ENCODE assay signal across 8 mouse cellular contexts in the genomic region with DNA sequence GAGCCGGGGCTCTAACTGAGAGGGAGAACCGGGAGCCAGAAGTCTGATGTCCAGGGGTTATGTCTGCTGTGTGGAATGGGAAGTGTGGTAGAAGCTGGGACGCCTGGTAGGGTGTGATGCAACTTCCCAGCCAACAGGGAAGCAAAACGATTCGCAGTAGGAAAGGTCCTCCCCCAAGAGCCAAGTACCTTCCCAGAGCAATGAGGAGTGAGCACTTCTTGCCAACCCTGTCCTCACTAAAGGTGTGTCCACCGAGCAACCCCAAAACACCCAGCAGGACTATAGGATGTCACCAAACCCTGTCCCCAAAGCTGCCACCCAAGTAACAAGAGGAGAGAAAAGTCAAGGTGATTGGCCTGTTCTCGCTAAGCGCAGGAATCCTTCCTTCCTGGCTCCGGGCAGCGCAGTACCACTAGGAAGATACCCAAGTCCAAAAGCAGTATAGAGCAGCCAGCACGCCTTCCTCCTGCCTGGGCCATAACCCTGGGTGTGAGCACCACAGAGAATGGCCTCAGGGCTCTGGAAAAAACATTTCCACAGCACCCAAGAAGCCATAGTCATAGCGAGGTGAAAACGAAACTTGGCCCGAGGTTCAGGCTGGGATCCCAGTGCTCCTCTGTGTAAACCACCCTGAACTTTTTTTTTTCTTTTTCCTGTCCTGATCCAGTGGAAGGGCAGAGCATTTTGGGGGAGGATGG. TPM values are rescaled to one million over a fixed set of nuclear protein-coding genes. Genes with fewer than 3 reads are reported as not detected.
DNase-seq lines count a peak whose midpoint lies in the region; ATAC-seq and TF ChIP-seq lines count a peak whose summit lies in the region.

No protein-coding gene starts in this region.

- WGBS in heart, adult 2 months = 38% methylated on average over 14 of the region's 14 CpGs
- WGBS in forebrain, embryonic 14.5 days = 87% methylated on average over 14 of the region's 14 CpGs
- 72% methylated on average over 14 of the region's 14 CpGs for WGBS in kidney, embryonic 15.5 days

- TF ChIP-seq EP300 in heart, adult 2 months (IDR thresholded peaks at IDR 0.05; ENCODE audit: insufficient read depth, low read depth, low read length) = 0 out of 2 replicates have a peak, but pooled peaks have one; percentile 11

- peak; percentile 76 for TF ChIP-seq POLR2A in heart, adult 2 months (IDR thresholded peaks at IDR 0.05; ENCODE audit: insufficient read depth, low read depth, low read length)

- intact Hi-C loops in heart, adult 2 months (cut with DNase I) = loop anchor here (5.0 kb wide), 1 partner anchor 34 kb away; no protein-coding TSS in a partner anchor
- intact Hi-C loops in heart, postnatal 10 days (cut with DNase I) = no loop called here

- no peaks in the 10 kb centered on the region for H3K9me3 ChIP-seq in forebrain, embryonic 14.5 days (replicated peaks; ENCODE audit: control insufficient read depth, low read length)
- no peaks in the 10 kb centered on the region for H3K9me3 ChIP-seq in kidney, embryonic 15.5 days (replicated peaks)

- H3K4me3 ChIP-seq in heart, adult 2 months = peak overlapping the region; percentile 64
- H3K4me3 ChIP-seq in forebrain, embryonic 14.5 days (ENCODE audit: low read depth, low read length) = no peak overlapping the region
- peak overlapping the region; percentile 70 for H3K4me3 ChIP-seq in kidney, embryonic 15.5 days (replicated peaks)

- H3K79me2 ChIP-seq in heart, adult 2 months (replicated peaks; ENCODE audit: control insufficient read depth, insufficient read depth, low read length) = peaks cover 6% of the 10 kb centered on the region

- peak; percentile 55 for DNase-seq in heart, adult 2 months
- no peak for DNase-seq in heart, postnatal 10 days
- DNase-seq in forebrain, embryonic 14.5 days (ENCODE audit: low spot score) = no peak
- no peak for DNase-seq in embryo, embryonic 11 days
- DNase-seq in layer of hippocampus, adult 11-12 months (ENCODE audit: low spot score) = no peak
- DNase-seq in retina, postnatal 1 day = no peak

- no peak overlapping the region; the same call in 1 of the 2 replicates for H3K4me2 ChIP-seq in forebrain, embryonic 14.5 days (ENCODE audit: low read length)
- peak overlapping the region; percentile 95 for H3K4me2 ChIP-seq in kidney, embryonic 15.5 days

- peaks cover 4% of the 10 kb centered on the region for H3K36me3 ChIP-seq in heart, adult 2 months (ENCODE audit: control insufficient read depth, insufficient read depth, low read length)
- H3K36me3 ChIP-seq in forebrain, embryonic 14.5 days (ENCODE audit: control insufficient read depth, insufficient read depth, low read length) = peaks cover 10% of the 10 kb centered on the region; the same call in 1 of the 2 replicates
- peaks cover 8% of the 10 kb centered on the region for H3K36me3 ChIP-seq in kidney, embryonic 15.5 days

- TF ChIP-seq CTCF in heart, adult 2 months (IDR thresholded peaks at IDR 0.05) = no peak

- ATAC-seq in forebrain, embryonic 14.5 days = no peak
- no peak for ATAC-seq in kidney, embryonic 15.5 days (replicated peaks; ENCODE audit: low FRiP score)
- ATAC-seq in megakaryocyte, adult 5-6 weeks (ENCODE audit: poor library complexity, severe bottlenecking) = peak; percentile 46

- no peaks in the 10 kb centered on the region for H3K27me3 ChIP-seq in heart, adult 2 months (ENCODE audit: control insufficient read depth, insufficient read depth, low read length)
- H3K27me3 ChIP-seq in forebrain, embryonic 14.5 days (replicated peaks; ENCODE audit: control insufficient read depth, insufficient read depth, low read length) = no peaks in the 10 kb centered on the region
- H3K27me3 ChIP-seq in kidney, embryonic 15.5 days = no peaks in the 10 kb centered on the region

- H3K27ac ChIP-seq in heart, adult 2 months = peak overlapping the region; percentile 82
- H3K27ac ChIP-seq in forebrain, embryonic 14.5 days (ENCODE audit: low read depth, low read length) = no peak overlapping the region
- 0 out of 2 replicates have a peak overlapping the region, but pooled peaks have one; percentile 13 for H3K27ac ChIP-seq in kidney, embryonic 15.5 days

- H3K4me1 ChIP-seq in heart, adult 2 months (ENCODE audit: control insufficient read depth, insufficient read depth, low read length) = peaks cover 18% of the 10 kb centered on the region
- H3K4me1 ChIP-seq in forebrain, embryonic 14.5 days (ENCODE audit: control insufficient read depth, insufficient read depth, low read length) = peaks cover 8% of the 10 kb centered on the region
- peaks cover 60% of the 10 kb centered on the region for H3K4me1 ChIP-seq in kidney, embryonic 15.5 days

- H3K9ac ChIP-seq in heart, adult 2 months (ENCODE audit: low read depth, low read length) = peak overlapping the region; percentile 45
- H3K9ac ChIP-seq in forebrain, embryonic 14.5 days (ENCODE audit: low read length) = peak overlapping the region; percentile 6; the same call in 1 of the 2 replicates
- H3K9ac ChIP-seq in kidney, embryonic 15.5 days = 0 out of 2 replicates have a peak overlapping the region, but pooled peaks have one; percentile 0

RNA-seq across cellular contexts. Expression of a gene that starts 18.7 kb away (rescaled TPM):
- total RNA-seq in heart, adult 2 months (2021) = 10 to 100 TPM; 21.3 to 27.7 TPM
- polyA plus RNA-seq in heart, adult 2 months (2012; rRNA removed) = 37.3 and 40.1 TPM in 2 replicates
- 10 to 100 TPM; 21.9 to 25.0 TPM for total RNA-seq in heart, postnatal 10 days (2021)
- polyA plus RNA-seq in forebrain, embryonic 14.5 days (2014; fragmentation: Nextera tagmentation; extraction: Ambion mirVana) = 2.0 and 2.5 TPM in 2 replicates
- 2.5 and 3.8 TPM in 2 replicates for polyA plus RNA-seq in kidney, embryonic 15.5 days (2015; fragmentation: Nextera tagmentation; extraction: Ambion mirVana)
- total RNA-seq in megakaryocyte, adult 5-6 weeks (2015) = 15.0 and 29.5 TPM in 2 replicates
- total RNA-seq in megakaryocyte, adult 5-6 weeks (2017) = 9.3 and 12.2 TPM in 2 replicates

RNA-seq across cellular contexts. Expression of a gene that starts 29.3 kb away (rescaled TPM):
- 1 to 10 TPM; 1.2 TPM for total RNA-seq in heart, adult 2 months (2021)
- polyA plus RNA-seq in heart, adult 2 months (2012; rRNA removed) = 1.4 and 2.0 TPM in 2 replicates
- 1 to 10 TPM; 1.3 to 1.9 TPM for total RNA-seq in heart, postnatal 10 days (2021)
- polyA plus RNA-seq in forebrain, embryonic 14.5 days (2014; fragmentation: Nextera tagmentation; extraction: Ambion mirVana) = 0.84 and 1.1 TPM in 2 replicates
- polyA plus RNA-seq in kidney, embryonic 15.5 days (2015; fragmentation: Nextera tagmentation; extraction: Ambion mirVana) = 9.8 and 13.3 TPM in 2 replicates
- total RNA-seq in megakaryocyte, adult 5-6 weeks (2015) = 2.5 and 4.1 TPM in 2 replicates
- total RNA-seq in megakaryocyte, adult 5-6 weeks (2017) = 1.2 and 4.0 TPM in 2 replicates

RNA-seq across cellular contexts. Expression of a gene that starts 41.2 kb away (rescaled TPM):
- total RNA-seq in heart, adult 2 months (2021) = 10 to 100 TPM; 11.7 to 12.1 TPM
- 9.5 and 11.7 TPM in 2 replicates for polyA plus RNA-seq in heart, adult 2 months (2012; rRNA removed)
- total RNA-seq in heart, postnatal 10 days (2021) = 10 to 100 TPM in 1 of 2 experiments, 1 to 10 TPM in 1; 8.6 to 11.2 TPM
- 7.0 and 8.1 TPM in 2 replicates for polyA plus RNA-seq in forebrain, embryonic 14.5 days (2014; fragmentation: Nextera tagmentation; extraction: Ambion mirVana)
- 19.9 and 20.2 TPM in 2 replicates for polyA plus RNA-seq in kidney, embryonic 15.5 days (2015; fragmentation: Nextera tagmentation; extraction: Ambion mirVana)
- 7.5 and 7.8 TPM in 2 replicates for total RNA-seq in megakaryocyte, adult 5-6 weeks (2015)
- 7.2 and 7.9 TPM in 2 replicates for total RNA-seq in megakaryocyte, adult 5-6 weeks (2017)

RNA-seq across cellular contexts. Expression of a gene that starts 47.1 kb away (rescaled TPM):
- total RNA-seq in heart, adult 2 months (2021) = 1 to 10 TPM; 6.8 to 7.3 TPM
- polyA plus RNA-seq in heart, adult 2 months (2012; rRNA removed) = 12.1 and 17.7 TPM in 2 replicates
- 1 to 10 TPM; 9.0 to 9.8 TPM for total RNA-seq in heart, postnatal 10 days (2021)
- polyA plus RNA-seq in forebrain, embryonic 14.5 days (2014; fragmentation: Nextera tagmentation; extraction: Ambion mirVana) = 29.3 and 30.1 TPM in 2 replicates
- polyA plus RNA-seq in kidney, embryonic 15.5 days (2015; fragmentation: Nextera tagmentation; extraction: Ambion mirVana) = 19.8 and 20.3 TPM in 2 replicates
- 14.0 and 15.1 TPM in 2 replicates for total RNA-seq in megakaryocyte, adult 5-6 weeks (2015)
- 12.8 and 15.5 TPM in 2 replicates for total RNA-seq in megakaryocyte, adult 5-6 weeks (2017)

RNA-seq across cellular contexts. Expression of a gene that starts 56.7 kb away (rescaled TPM):
- total RNA-seq in heart, adult 2 months (2021) = 1 to 10 TPM; 3.4 to 5.0 TPM
- polyA plus RNA-seq in heart, adult 2 months (2012; rRNA removed) = 1.9 and 2.1 TPM in 2 replicates
- 1 to 10 TPM; 5.1 to 8.3 TPM for total RNA-seq in heart, postnatal 10 days (2021)
- 6.5 and 6.6 TPM in 2 replicates for polyA plus RNA-seq in forebrain, embryonic 14.5 days (2014; fragmentation: Nextera tagmentation; extraction: Ambion mirVana)
- polyA plus RNA-seq in kidney, embryonic 15.5 days (2015; fragmentation: Nextera tagmentation; extraction: Ambion mirVana) = 7.4 and 7.8 TPM in 2 replicates
- 2.7 and 3.7 TPM in 2 replicates for total RNA-seq in megakaryocyte, adult 5-6 weeks (2015)
- total RNA-seq in megakaryocyte, adult 5-6 weeks (2017) = 32.6 and 40.2 TPM in 2 replicates

Comparison
In these comparisons a context has a peak if more than half of its experiments do, and no peak if none do; other contexts are left out.
1. DNase-seq: peak in heart, adult 2 months (2 of 2); none in heart, postnatal 10 days (0 of 2), forebrain, embryonic 14.5 days (single experiment), embryo, embryonic 11 days (single experiment), layer of hippocampus, adult 11-12 months (single experiment) and retina, postnatal 1 day (single experiment).
2. Peak in every context shown above with its lines, with median percentiles within 50 percentile points of each other: H3K9ac ChIP-seq.